Mouse (Mus musculus) gastrocnemius, postnatal 36 days (tissue): Measurements from ENCODE around the gene Reps2. TPM values are rescaled to one million over a fixed set of nuclear protein-coding genes. Genes with fewer than 3 reads are reported as not detected.

ENCODE experiments used
- DNase-seq, 2 experiments: peaks; one replicate each; pipeline ENCODE4 v3.0.0; 2022
- intact Hi-C: fragments of 180-260 bp; cut with DNase I; formaldehyde crosslinking; loops from one replicate; pipeline ENCODE4 v1.15.1; 2025
- total RNA-seq, 2 experiments: library from RNA; stranded (reverse); gene quantifications; 2 replicates each; pipeline ENCODE4 v1.2.3; 2021

Reps2 gene
- total RNA-seq, 2 experiments from 2014 or later = 0.99 to 1.1 TPM

- intact Hi-C loops = no loop called here
- no peak for DNase-seq
Measured at GRCm38 (mm10) chrX:162591005-162591801, 52.2 kb downstream of the Reps2 start.

GRCm38 (mm10) chrX:162590145-162590790 is 53.2 kb downstream of the Reps2 start:
- no peak for DNase-seq
- intact Hi-C loops = no loop called here

- intact Hi-C loops = no loop called here
- DNase-seq = no peak
Measured at GRCm38 (mm10) chrX:162589173-162589805, 54.2 kb downstream of the Reps2 start.

GRCm38 (mm10) chrX:162584349-162584748 is 59.1 kb downstream of the Reps2 start:
- intact Hi-C loops = no loop called here

GRCm38 (mm10) chrX:162580521-162580920 is 62.9 kb downstream of the Reps2 start:
- no peak for DNase-seq
- intact Hi-C loops = no loop called here

More at GRCm38 (mm10) chrX:162584349-162584748, 59.1 kb downstream of the Reps2 start:
- DNase-seq = no peak

GRCm38 (mm10) chrX:162568439-162568838 is 75.0 kb downstream of the Reps2 start:
- DNase-seq = no peak
- intact Hi-C loops = no loop called here

GRCm38 (mm10) chrX:162565501-162565900 is 77.9 kb downstream of the Reps2 start:
- intact Hi-C loops = no loop called here
- no peak for DNase-seq

- intact Hi-C loops = no loop called here
- DNase-seq = no peak
Measured at GRCm38 (mm10) chrX:162556459-162556841, 87.0 kb downstream of the Reps2 start.

- intact Hi-C loops = no loop called here
Measured at GRCm38 (mm10) chrX:162555729-162556458, 87.6 kb downstream of the Reps2 start.

GRCm38 (mm10) chrX:162554513-162554912 is 88.9 kb downstream of the Reps2 start:
- DNase-seq = no peak
- intact Hi-C loops = no loop called here

More at GRCm38 (mm10) chrX:162555729-162556458, 87.6 kb downstream of the Reps2 start:
- DNase-seq = no peak

GRCm38 (mm10) chrX:162552383-162552782 is 91.1 kb downstream of the Reps2 start:
- intact Hi-C loops = no loop called here
- DNase-seq = no peak

GRCm38 (mm10) chrX:162545037-162545436 is 98.4 kb downstream of the Reps2 start:
- intact Hi-C loops = no loop called here
- DNase-seq = no peak

GRCm38 (mm10) chrX:162542576-162543227 is 100.7 kb downstream of the Reps2 start:
- intact Hi-C loops = no loop called here
- DNase-seq = no peak

GRCm38 (mm10) chrX:162541961-162542360 is 101.5 kb downstream of the Reps2 start:
- intact Hi-C loops = no loop called here
- no peak for DNase-seq

- DNase-seq = no peak
- intact Hi-C loops = no loop called here
Measured at GRCm38 (mm10) chrX:162531016-162531415, 112.4 kb downstream of the Reps2 start.

- peak in 1 of 2 experiments; percentile 10 for DNase-seq
- intact Hi-C loops = loop anchor here (10.0 kb wide), 1 partner anchor 62 kb away; no protein-coding TSS in a partner anchor
Measured at GRCm38 (mm10) chrX:162527240-162527639, 116.2 kb downstream of the Reps2 start.

GRCm38 (mm10) chrX:162521831-162522514 is 121.5 kb downstream of the Reps2 start:
- DNase-seq = peak; percentile 19 to 21
- intact Hi-C loops = loop anchor here (10.0 kb wide), 1 partner anchor 57 kb away; no protein-coding TSS in a partner anchor

GRCm38 (mm10) chrX:162521197-162521596 is 122.3 kb downstream of the Reps2 start:
- intact Hi-C loops = loop anchor here (10.0 kb wide), 1 partner anchor 56 kb away; no protein-coding TSS in a partner anchor
- no peak for DNase-seq

- no peak for DNase-seq
- intact Hi-C loops = loop anchor here (10.0 kb wide), 1 partner anchor 56 kb away; no protein-coding TSS in a partner anchor
Measured at GRCm38 (mm10) chrX:162520374-162520773, 123.1 kb downstream of the Reps2 start.
